Comparison of ENCODE assay signal across 7 mouse cellular contexts in the genomic region with DNA sequence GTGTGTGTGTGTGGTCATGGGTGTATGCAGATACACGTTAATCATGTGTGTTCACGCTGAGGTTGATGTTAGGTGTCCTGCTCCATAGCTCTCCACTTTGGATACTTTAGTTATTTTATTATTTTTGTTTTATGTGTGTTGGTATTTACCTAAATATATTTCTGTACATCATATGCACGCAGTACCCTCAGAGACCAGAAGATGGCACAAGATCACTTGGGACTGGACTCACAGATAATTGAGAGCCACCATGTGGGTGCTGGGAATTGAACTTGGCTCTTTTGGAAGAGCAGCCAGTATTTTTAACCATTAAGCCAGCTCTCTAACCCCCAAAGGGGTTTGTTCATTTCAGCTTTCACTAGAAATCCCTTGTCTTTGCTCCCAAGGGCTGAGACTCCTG. TPM values are rescaled to one million over a fixed set of nuclear protein-coding genes. Genes with fewer than 3 reads are reported as not detected.
DNase-seq lines count a peak whose midpoint lies in the region; ATAC-seq and TF ChIP-seq lines count a peak whose summit lies in the region.

No protein-coding gene starts in this region.

- 99% methylated on average over 3 of the region's 3 CpGs for WGBS in kidney, postnatal 0 days
- WGBS in kidney, embryonic 16.5 days: 89% methylated on average over 3 of the region's 3 CpGs
- 81% methylated on average over 3 of the region's 3 CpGs for WGBS in midbrain, embryonic 13.5 days

- TF ChIP-seq RAD21 in MEL (IDR thresholded peaks at IDR 0.05; ENCODE audit: low read depth, low read length): peak; percentile 67

- TF ChIP-seq EP300 in MEL (IDR thresholded peaks at IDR 0.05; ENCODE audit: low read depth in 1 of 2, low read length in 2 of 2): no peak

- H3K9ac ChIP-seq in kidney, postnatal 0 days (ENCODE audit: low read depth, low read length): no peak overlapping the region
- H3K9ac ChIP-seq in kidney, embryonic 16.5 days (replicated peaks; ENCODE audit: low read length): no peak overlapping the region
- H3K9ac ChIP-seq in MEL (ENCODE audit: control insufficient read depth, low read depth, low read length, poor library complexity, severe bottlenecking): no peak overlapping the region
- no peak overlapping the region for H3K9ac ChIP-seq in midbrain, embryonic 13.5 days (replicated peaks)

- ATAC-seq in kidney, postnatal 0 days (replicated peaks; ENCODE audit: low FRiP score, low read depth): no peak
- ATAC-seq in kidney, embryonic 16.5 days (ENCODE audit: low FRiP score, low TSS enrichment): no peak
- 0 out of 2 replicates have a peak, but pooled peaks have one; percentile 34 for ATAC-seq in midbrain, embryonic 13.5 days
- no peak for ATAC-seq in megakaryocyte, adult 5-6 weeks (ENCODE audit: poor library complexity, severe bottlenecking)

- no peaks in the 10 kb centered on the region for H3K27me3 ChIP-seq in kidney, postnatal 0 days (ENCODE audit: insufficient read depth, low read length)
- no peaks in the 10 kb centered on the region for H3K27me3 ChIP-seq in kidney, embryonic 16.5 days (ENCODE audit: insufficient read depth, low read length)
- H3K27me3 ChIP-seq in MEL (ENCODE audit: control insufficient read depth in 1 of 2, insufficient read depth in 2 of 2, low read length in 2 of 2): no peaks in the 10 kb centered on the region
- H3K27me3 ChIP-seq in midbrain, embryonic 13.5 days: no peaks in the 10 kb centered on the region

- H3K4me2 ChIP-seq in kidney, postnatal 0 days (ENCODE audit: low read length): no peak overlapping the region
- no peak overlapping the region for H3K4me2 ChIP-seq in kidney, embryonic 16.5 days (replicated peaks; ENCODE audit: low read depth, low read length)
- H3K4me2 ChIP-seq in midbrain, embryonic 13.5 days (replicated peaks): no peak overlapping the region

- H3K27ac ChIP-seq in kidney, postnatal 0 days: no peak overlapping the region
- no peak overlapping the region for H3K27ac ChIP-seq in kidney, embryonic 16.5 days (ENCODE audit: low read length)
- no peak overlapping the region for H3K27ac ChIP-seq in MEL (ENCODE audit: control insufficient read depth, low read depth, low read length)
- no peak overlapping the region for H3K27ac ChIP-seq in midbrain, embryonic 13.5 days

- no peaks in the 10 kb centered on the region for H3K36me3 ChIP-seq in kidney, postnatal 0 days (ENCODE audit: insufficient read depth, low read length)
- H3K36me3 ChIP-seq in kidney, embryonic 16.5 days (ENCODE audit: insufficient read depth, low read length): 0 out of 2 replicates have a peak, but pooled peaks cover 3% of the 10 kb centered on the region
- no peaks in the 10 kb centered on the region for H3K36me3 ChIP-seq in MEL (ENCODE audit: control insufficient read depth in 1 of 2, insufficient read depth in 2 of 2, low read length in 2 of 2)
- peaks cover 36% of the 10 kb centered on the region for H3K36me3 ChIP-seq in midbrain, embryonic 13.5 days

- no peaks in the 10 kb centered on the region for H3K4me1 ChIP-seq in kidney, postnatal 0 days (replicated peaks; ENCODE audit: insufficient read depth, low read length)
- H3K4me1 ChIP-seq in kidney, embryonic 16.5 days (ENCODE audit: insufficient read depth, low read length): no peaks in the 10 kb centered on the region
- H3K4me1 ChIP-seq in MEL (ENCODE audit: control insufficient read depth in 1 of 2, insufficient read depth in 2 of 2, low read length in 2 of 2): no peaks in the 10 kb centered on the region
- peaks cover 13% of the 10 kb centered on the region for H3K4me1 ChIP-seq in midbrain, embryonic 13.5 days (replicated peaks)

- TF ChIP-seq POLR2A in MEL (IDR thresholded peaks at IDR 0.05; ENCODE audit: control insufficient read depth in 1 of 2, insufficient read depth in 1 of 2, low read depth in 1 of 2, low read length in 2 of 2, poor library complexity in 1 of 2): no peak

- TF ChIP-seq CTCF in kidney, postnatal 0 days (IDR thresholded peaks at IDR 0.05; ENCODE audit: low read depth): peak; percentile 57
- peak; percentile 38 to 74 (median 61); a peak in 5 of 6 replicates for TF ChIP-seq CTCF in MEL (IDR thresholded peaks at IDR 0.05 in 2 of 3, conservative IDR thresholded peaks at IDR 0.05 in 1 of 3; ENCODE audit: control insufficient read depth in 1 of 3, insufficient read depth in 1 of 3, low read depth in 2 of 3, low read length in 3 of 3, poor library complexity in 1 of 3, severe bottlenecking in 1 of 3)

- DNase-seq in kidney, postnatal 0 days (ENCODE audit: low spot score): no peak
- DNase-seq in B cell, adult 2 months: peak; percentile 62 to 64
- peak; percentile 71 for DNase-seq in MEL (ENCODE audit: low read depth, low spot score)
- no peak for DNase-seq in right cerebral cortex, adult 18-20 months

- no peaks in the 10 kb centered on the region for H3K9me3 ChIP-seq in kidney, postnatal 0 days (replicated peaks; ENCODE audit: low read length)
- H3K9me3 ChIP-seq in kidney, embryonic 16.5 days (ENCODE audit: low read length): no peaks in the 10 kb centered on the region
- no peaks in the 10 kb centered on the region for H3K9me3 ChIP-seq in MEL (replicated peaks; ENCODE audit: insufficient read depth, low read length)
- no peaks in the 10 kb centered on the region for H3K9me3 ChIP-seq in midbrain, embryonic 13.5 days

- no peaks in the 10 kb centered on the region for H3K79me2 ChIP-seq in MEL (ENCODE audit: control insufficient read depth, insufficient read depth, low read length, poor library complexity)

- no peak overlapping the region for H3K4me3 ChIP-seq in kidney, postnatal 0 days (replicated peaks; ENCODE audit: low read depth, low read length)
- no peak overlapping the region for H3K4me3 ChIP-seq in kidney, embryonic 16.5 days (ENCODE audit: low read length)
- no peak overlapping the region for H3K4me3 ChIP-seq in MEL (ENCODE audit: control insufficient read depth in 1 of 2, insufficient read depth in 1 of 2, low read depth in 2 of 2, low read length in 2 of 2)
- H3K4me3 ChIP-seq in midbrain, embryonic 13.5 days (replicated peaks): no peak overlapping the region

TF ChIP-seq in MEL, 35 proteins besides CTCF, POLR2A, EP300 and RAD21:
- peak; percentile 72 for TF ChIP-seq SMC3 (IDR thresholded peaks at IDR 0.05; ENCODE audit: low read depth, low read length)
- no peak for TF ChIP-seq NELFE (IDR thresholded peaks at IDR 0.05; ENCODE audit: low read depth, low read length)
- TF ChIP-seq USF1 (IDR thresholded peaks at IDR 0.05; ENCODE audit: low read depth, low read length): no peak
- TF ChIP-seq ELF1 (IDR thresholded peaks at IDR 0.05; ENCODE audit: low read depth, low read length): no peak
- no peak for TF ChIP-seq JUND (IDR thresholded peaks at IDR 0.05; ENCODE audit: low read depth, low read length)
- TF ChIP-seq CHD2 (IDR thresholded peaks at IDR 0.05; ENCODE audit: low read length): no peak
- peak; percentile 37; the same call in 1 of the 2 replicates for TF ChIP-seq ZC3H11A (IDR thresholded peaks at IDR 0.05; ENCODE audit: low read depth, low read length)
- TF ChIP-seq CHD1 (IDR thresholded peaks at IDR 0.05; ENCODE audit: low read depth, low read length): no peak
- TF ChIP-seq UBTF (IDR thresholded peaks at IDR 0.05; ENCODE audit: borderline replicate concordance, insufficient read depth, low read depth, low read length): no peak

RNA-seq across cellular contexts. Expression of a gene that starts 48.1 kb away (rescaled TPM):
- polyA plus RNA-seq in kidney, postnatal 0 days (2015; fragmentation: Nextera tagmentation; extraction: Ambion mirVana): 37.6 and 41.1 TPM in 2 replicates
- 13.6 and 30.1 TPM in 2 replicates for polyA plus RNA-seq in kidney, embryonic 16.5 days (2015; fragmentation: Nextera tagmentation; extraction: Ambion mirVana)
- 64.2 and 65.5 TPM in 2 replicates for total RNA-seq in MEL (2012; rRNA removed)
- polyA plus RNA-seq in MEL (2012; ENCODE audit: insufficient read depth in 1 of 2, insufficient read length in 2 of 2, low read depth in 1 of 2, low replicate concordance in 2 of 2, missing spikeins in 1 of 2): 10 to 100 TPM in 1 of 2 experiments, not detected in 1; 70.6 TPM
- 20.4 and 24.3 TPM in 2 replicates for polyA plus RNA-seq in midbrain, embryonic 13.5 days (2015; fragmentation: Nextera tagmentation; extraction: Ambion mirVana)
- 69.0 and 83.8 TPM in 2 replicates for total RNA-seq in megakaryocyte, adult 5-6 weeks (2015)
- total RNA-seq in megakaryocyte, adult 5-6 weeks (2017): 40.1 and 40.6 TPM in 2 replicates

Comparison
In these comparisons a context has a peak if more than half of its experiments do, and no peak if none do; other contexts are left out.
1. DNase-seq: peak in B cell, adult 2 months (2 of 2) and MEL (single experiment); none in kidney, postnatal 0 days (single experiment) and right cerebral cortex, adult 18-20 months (single experiment).